Mouse (Mus musculus): ENCODE measurements at regions not wholly inside any gene's neighbourhood (a gene's known extent, or its start where the extent isn't known, plus 50 kb on each side); places are given as distances from the start of the nearest gene placed in this dataset.

DNA sequence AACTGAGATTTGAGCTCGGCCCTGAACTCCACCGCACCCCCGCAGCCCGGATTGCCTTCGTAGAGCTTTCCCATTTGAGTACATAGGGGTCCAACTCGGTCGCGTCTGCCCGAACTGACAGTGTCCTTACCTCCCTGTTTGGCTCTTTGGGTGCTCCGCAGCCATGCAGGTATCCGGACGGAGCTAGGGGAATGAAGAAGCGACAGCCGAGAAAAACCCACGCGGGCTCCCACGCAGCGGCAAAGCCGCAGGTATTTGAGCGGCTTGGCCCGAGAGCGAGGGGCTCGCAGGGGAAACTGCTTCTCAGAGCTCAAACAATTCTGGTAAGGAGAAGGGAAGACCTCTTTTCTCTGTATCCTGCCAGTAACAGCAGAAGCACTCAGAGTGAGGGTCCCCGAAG, 82.5 kb downstream of the Kcnrg start:
- TF ChIP-seq CTCF (IDR thresholded peaks at IDR 0.05; ENCODE audit: low read depth, low read length) (no peak), GATA2 (IDR thresholded peaks at IDR 0.05; ENCODE audit: borderline replicate concordance, low read depth, low read length) (no peak), GATA1 (IDR thresholded peaks at IDR 0.05; ENCODE audit: borderline replicate concordance, low read length) (no peak)

Measured in G1E (cell line).